27 mouse cellular contexts compared by ENCODE assay signal in the genomic region with DNA sequence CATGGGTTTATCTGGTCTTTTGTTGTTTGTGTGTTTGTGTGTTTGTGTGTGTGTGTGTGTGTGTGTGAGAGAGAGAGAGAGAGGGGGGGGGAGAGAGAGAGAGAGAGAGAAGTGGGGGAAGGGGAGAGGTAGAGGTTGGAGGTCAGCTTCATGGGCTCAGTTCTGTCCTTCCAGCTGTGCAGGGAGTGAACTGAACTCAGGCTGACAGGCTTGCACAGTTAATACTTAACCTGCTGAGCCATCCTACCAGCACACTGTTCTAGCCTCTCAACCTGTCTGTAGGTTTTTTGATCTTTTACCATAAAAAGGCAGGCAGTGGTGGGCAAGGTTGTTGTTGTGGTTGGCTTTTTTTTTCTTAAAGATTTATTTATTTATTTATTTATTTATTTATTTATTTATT. TPM values are rescaled to one million over a fixed set of nuclear protein-coding genes. Genes with fewer than 3 reads are reported as not detected.
DNase-seq lines count a peak whose midpoint lies in the region; ATAC-seq lines count a peak whose summit lies in the region.
"Had no signal": no experiment of that assay in that cellular context is flagged by ENCODE, and none has a peak within 500 bp of the region (broad histone marks: within the 10 kb centered on the region; RNA-seq: fewer than 3 reads in every experiment).

No protein-coding gene starts in this region.

- peaks cover 27% of the 10 kb centered on the region for H3K4me1 ChIP-seq in kidney, embryonic 15.5 days
- H3K4me1 ChIP-seq: forebrain, embryonic 12.5 days; forebrain, embryonic 15.5 days; heart, embryonic 15.5 days had no signal

- H3K9ac ChIP-seq in kidney, embryonic 15.5 days: no peak overlapping the region
- H3K9ac ChIP-seq: embryonic facial prominence, embryonic 13.5 days; forebrain, embryonic 12.5 days; forebrain, embryonic 15.5 days; heart, embryonic 12.5 days; heart, embryonic 15.5 days; hindbrain, embryonic 13.5 days had no signal

- H3K4me3 ChIP-seq in kidney, embryonic 15.5 days (replicated peaks): no peak overlapping the region
- H3K4me3 ChIP-seq: embryonic facial prominence, embryonic 10.5 days; embryonic facial prominence, embryonic 13.5 days; erythroblast, embryonic 14.5 days; forebrain, embryonic 12.5 days; forebrain, embryonic 15.5 days; heart, embryonic 12.5 days; heart, embryonic 15.5 days; hindbrain, embryonic 10.5 days; hindbrain, embryonic 13.5 days had no signal

- DNase-seq in kidney, adult 11 months: peak; percentile 21
- DNase-seq in kidney, postnatal 4 days: no peak
- peak; percentile 39 for DNase-seq in kidney, adult 9 months
- peak; percentile 40 to 58 for DNase-seq in kidney, postnatal 36 days
- DNase-seq in spleen, postnatal 14 days (ENCODE audit: low spot score in 2 of 2): no peak
- DNase-seq: adrenal gland, adult 8-10 months; adrenal gland, postnatal 25 days; cerebellum, adult 11-12 months; cerebellum, adult 8-10 months; cerebellum, postnatal 10 days; cerebellum, postnatal 36 days; embryo, embryonic 11 days; gastrocnemius, postnatal 25 days; heart, adult 18-20 months; heart, postnatal 10 days; heart, postnatal 36 days had no signal

- H3K27me3 ChIP-seq in kidney, embryonic 15.5 days: no peaks in the 10 kb centered on the region
- H3K27me3 ChIP-seq: forebrain, embryonic 12.5 days; forebrain, embryonic 15.5 days; hindbrain, embryonic 13.5 days had no signal

- ATAC-seq in kidney, embryonic 15.5 days (replicated peaks; ENCODE audit: low FRiP score): no peak
- ATAC-seq: activated CD4-positive, CD25-positive, alpha-beta regulatory T cell, adult 4 months; forebrain, embryonic 15.5 days had no signal

- H3K4me2 ChIP-seq in kidney, embryonic 15.5 days: no peak overlapping the region
- H3K4me2 ChIP-seq: embryonic facial prominence, embryonic 13.5 days; forebrain, embryonic 12.5 days; forebrain, embryonic 15.5 days; heart, embryonic 12.5 days; heart, embryonic 15.5 days; hindbrain, embryonic 13.5 days had no signal

- H3K27ac ChIP-seq in kidney, embryonic 15.5 days: no peak overlapping the region
- H3K27ac ChIP-seq: embryonic facial prominence, embryonic 10.5 days; embryonic facial prominence, embryonic 13.5 days; forebrain, embryonic 12.5 days; forebrain, embryonic 15.5 days; heart, embryonic 15.5 days; hindbrain, embryonic 10.5 days; hindbrain, embryonic 13.5 days had no signal

- H3K36me3 ChIP-seq in kidney, embryonic 15.5 days: no peaks in the 10 kb centered on the region
- H3K36me3 ChIP-seq: embryonic facial prominence, embryonic 10.5 days; embryonic facial prominence, embryonic 13.5 days; forebrain, embryonic 12.5 days; forebrain, embryonic 15.5 days; heart, embryonic 12.5 days; heart, embryonic 15.5 days; hindbrain, embryonic 10.5 days; hindbrain, embryonic 13.5 days had no signal

- H3K9me3 ChIP-seq in kidney, embryonic 15.5 days (replicated peaks): no peaks in the 10 kb centered on the region
- H3K9me3 ChIP-seq: embryonic facial prominence, embryonic 10.5 days; embryonic facial prominence, embryonic 13.5 days; forebrain, embryonic 12.5 days; forebrain, embryonic 15.5 days; heart, embryonic 12.5 days; heart, embryonic 15.5 days; hindbrain, embryonic 10.5 days; hindbrain, embryonic 13.5 days had no signal

RNA-seq across cellular contexts. Expression of a gene that starts 26.7 kb away (rescaled TPM):
- polyA plus RNA-seq in kidney, embryonic 15.5 days (2015; fragmentation: Nextera tagmentation; extraction: Ambion mirVana): 11.0 and 12.9 TPM in 2 replicates
- polyA plus RNA-seq: erythroblast, embryonic 14.5 days had no signal

RNA-seq across cellular contexts. Expression of a gene that starts 40.1 kb away (rescaled TPM):
- polyA plus RNA-seq in kidney, embryonic 15.5 days (2015; fragmentation: Nextera tagmentation; extraction: Ambion mirVana): 56.0 and 56.1 TPM in 2 replicates

RNA-seq across cellular contexts. Expression of a gene that starts 59.4 kb away (rescaled TPM):
- polyA plus RNA-seq in kidney, embryonic 15.5 days (2015; fragmentation: Nextera tagmentation; extraction: Ambion mirVana): 1.8 and 2.1 TPM in 2 replicates

RNA-seq across cellular contexts. Expression of a gene that starts 59.7 kb away (rescaled TPM):
- 0.66 and 0.90 TPM in 2 replicates for polyA plus RNA-seq in kidney, embryonic 15.5 days (2015; fragmentation: Nextera tagmentation; extraction: Ambion mirVana)
- polyA plus RNA-seq: activated CD4-positive, CD25-positive, alpha-beta regulatory T cell, adult 4 months had no signal

Comparison
In these comparisons a context has a peak if more than half of its experiments do, and no peak if none do; other contexts are left out.
1. DNase-seq: peak in kidney, adult 11 months (single experiment), kidney, adult 9 months (single experiment) and kidney, postnatal 36 days (2 of 2); none in kidney, postnatal 4 days (0 of 2) and spleen, postnatal 14 days (0 of 2).